Mouse (Mus musculus) embryonic facial prominence, embryonic 14.5 days (tissue): ENCODE measurements around the gene Gm49673. TPM values are rescaled to one million over a fixed set of nuclear protein-coding genes. Genes with fewer than 3 reads are reported as not detected.
"Not testable (repeated sequence)": the region's sequence is repeated elsewhere in the genome, so short reads cannot be mapped to it uniquely, and the experiment has no call there.

Experiments
- ATAC-seq: fragments of 200-750 bp; cut with Nextera tagmentation; 2 replicates; pipeline ENCODE4 v1.8.0; 2017; ENCODE audit warnings: low read depth, moderate number of reproducible peaks, moderate TSS enrichment
- DNase-seq: peaks from one replicate; pipeline ENCODE4 v3.0.0-alpha.2; 2015; ENCODE audit warnings: low spot score
- H3K27ac ChIP-seq: fragments of 300-500 bp; sonication (generic); replicated peaks from 2 replicates; pipeline ENCODE4 v1.5.1; 2014; ENCODE audit warnings: low read depth, mild to moderate bottlenecking, low read length, moderate library complexity
- H3K27me3 ChIP-seq: fragments of 300-500 bp; sonication (generic); replicated peaks from 2 replicates; pipeline ENCODE4 v1.6.1; 2014; ENCODE audit warnings: low read length; ENCODE audit not compliant: control insufficient read depth, insufficient read depth
- H3K36me3 ChIP-seq: fragments of 300-500 bp; sonication (generic); 2 replicates; pipeline ENCODE4 v1.6.1; 2014; ENCODE audit warnings: low read length, mixed read lengths; ENCODE audit not compliant: control insufficient read depth, insufficient read depth
- H3K4me1 ChIP-seq: fragments of 300-500 bp; sonication (generic); 2 replicates; pipeline ENCODE4 v1.6.1; 2014; ENCODE audit warnings: antibody characterized with exemption, low read length; ENCODE audit not compliant: control insufficient read depth, insufficient read depth
- H3K4me2 ChIP-seq: fragments of 300-500 bp; sonication (generic); 2 replicates; pipeline ENCODE4 v1.6.1; 2014; ENCODE audit warnings: low read depth, mild to moderate bottlenecking, low read length, moderate library complexity, mixed read lengths
- H3K4me3 ChIP-seq: fragments of 300-500 bp; sonication (generic); 2 replicates; pipeline ENCODE4 v1.5.1; 2014; ENCODE audit warnings: low read depth, mild to moderate bottlenecking, low read length
- H3K9ac ChIP-seq: fragments of 300-500 bp; sonication (generic); 2 replicates; pipeline ENCODE4 v1.6.1; 2014; ENCODE audit warnings: low read depth, mild to moderate bottlenecking, low read length, moderate library complexity, mixed read lengths
- H3K9me3 ChIP-seq: fragments of 300-500 bp; sonication (generic); 2 replicates; pipeline ENCODE4 v1.6.1; 2016; ENCODE audit warnings: low read length; ENCODE audit not compliant: control insufficient read depth
- WGBS: fragments of 180-500 bp; shearing (Covaris S2); extraction: QIAGEN DNeasy Blood & Tissue Kit; methylation state at CpG from one replicate; pipeline ENCODE4 v1.1.7; 2014; 5-methylcytosine and 5-hydroxymethylcytosine counted together
- polyA plus RNA-seq: library from polyadenylated mRNA; unstranded; fragments of >200 nt; fragmentation: Nextera tagmentation; extraction: Ambion mirVana; gene quantifications from 2 replicates; pipeline ENCODE4 v1.2.1, GENCODE M21; 2014

The Gm49673 gene
- polyA plus RNA-seq, 1 experiment from 2014 or later: not detected

GRCm38 (mm10) chr17:8167436-8167835, 19.8 kb upstream of the Gm49673 start:
- not testable (repeated sequence) for H3K4me3 ChIP-seq, H3K9me3 ChIP-seq, H3K27me3 ChIP-seq, H3K4me1 ChIP-seq, H3K9ac ChIP-seq, H3K27ac ChIP-seq, H3K4me2 ChIP-seq, ATAC-seq, DNase-seq
- H3K36me3 ChIP-seq: peaks cover 34% of the 10 kb centered on the region
- 91% methylated on average over 6 of the region's 8 CpGs for WGBS

GRCm38 (mm10) chr17:8166454-8166853, 18.9 kb upstream of the Gm49673 start:
- 86% methylated on average over 1 of the region's 3 CpGs for WGBS
- not testable (repeated sequence) for H3K9ac ChIP-seq, H3K4me1 ChIP-seq, ATAC-seq, H3K27ac ChIP-seq, DNase-seq, H3K27me3 ChIP-seq, H3K9me3 ChIP-seq
- Histone ChIP-seq H3K4me3 (peak overlapping the region; percentile 48), H3K4me2 (peak overlapping the region; percentile 45), H3K36me3 (peaks cover 25% of the 10 kb centered on the region)

- Histone ChIP-seq H3K4me2 (peak overlapping the region; percentile 45), H3K4me3 (peak overlapping the region; percentile 48), H3K9ac (peak overlapping the region; percentile 61; the same call in 1 of the 2 replicates), H3K36me3 (peaks cover 20% of the 10 kb centered on the region)
- H3K9me3 ChIP-seq, H3K27ac ChIP-seq, DNase-seq, H3K4me1 ChIP-seq, H3K27me3 ChIP-seq, ATAC-seq: not testable (repeated sequence)
- under 1% methylated on average over 11 of the region's 11 CpGs for WGBS
Measured at GRCm38 (mm10) chr17:8165977-8166376, 18.4 kb upstream of the Gm49673 start.

- ATAC-seq, DNase-seq, H3K9me3 ChIP-seq, H3K27me3 ChIP-seq, H3K27ac ChIP-seq, H3K4me1 ChIP-seq: not testable (repeated sequence)
- Histone ChIP-seq H3K4me3 (peak overlapping the region; percentile 48), H3K9ac (peak overlapping the region; percentile 61), H3K36me3 (peaks cover 16% of the 10 kb centered on the region), H3K4me2 (peak overlapping the region; percentile 45; the same call in 1 of the 2 replicates)
- WGBS: under 1% methylated on average over 34 of the region's 42 CpGs
Measured at GRCm38 (mm10) chr17:8165608-8165945, 18.0 kb upstream of the Gm49673 start.

- not testable (repeated sequence) for DNase-seq, H3K9me3 ChIP-seq, H3K27me3 ChIP-seq, H3K4me1 ChIP-seq, H3K27ac ChIP-seq, H3K36me3 ChIP-seq
- WGBS: 2% methylated on average over 12 of the region's 55 CpGs
- Histone ChIP-seq H3K4me2 (peak within 1 kb of the TSS; percentile 45), H3K9ac (peak within 1 kb of the TSS; percentile 61), H3K4me3 (peak within 1 kb of the TSS; percentile 48)
- ATAC-seq: peak; percentile 97
Measured at GRCm38 (mm10) chr17:8164701-8165607, 17.4 kb upstream of the Gm49673 start, which contains the start of gene Fgfr1op. Gene Fgfr1op (plus strand): TSS chr17:8165501.

- H3K4me2 ChIP-seq, H3K27me3 ChIP-seq, DNase-seq, ATAC-seq, H3K9ac ChIP-seq, H3K27ac ChIP-seq, H3K9me3 ChIP-seq, H3K36me3 ChIP-seq, H3K4me1 ChIP-seq, H3K4me3 ChIP-seq: not testable (repeated sequence)
- WGBS: 53% methylated on average over 2 of the region's 3 CpGs
Measured at GRCm38 (mm10) chr17:8160969-8161368, 13.4 kb upstream of the Gm49673 start.

GRCm38 (mm10) chr17:8158627-8159026, 11.0 kb upstream of the Gm49673 start:
- not testable (repeated sequence) for H3K27ac ChIP-seq, H3K9me3 ChIP-seq, H3K9ac ChIP-seq, H3K4me3 ChIP-seq, ATAC-seq, DNase-seq, H3K4me2 ChIP-seq, H3K36me3 ChIP-seq, H3K4me1 ChIP-seq, H3K27me3 ChIP-seq
- no CpG with 5 or more reads among the region's 1 CpGs for WGBS

GRCm38 (mm10) chr17:8155982-8156381, 8.4 kb upstream of the Gm49673 start:
- not testable (repeated sequence) for H3K9ac ChIP-seq, H3K36me3 ChIP-seq, H3K27ac ChIP-seq, H3K4me2 ChIP-seq, DNase-seq, ATAC-seq, H3K9me3 ChIP-seq, H3K27me3 ChIP-seq, H3K4me3 ChIP-seq, H3K4me1 ChIP-seq
- WGBS: no CpG with 5 or more reads among the region's 8 CpGs

GRCm38 (mm10) chr17:8155010-8155409, 7.4 kb upstream of the Gm49673 start:
- H3K36me3 ChIP-seq, H3K27me3 ChIP-seq, ATAC-seq, H3K4me2 ChIP-seq, H3K27ac ChIP-seq, H3K9me3 ChIP-seq, H3K4me1 ChIP-seq, H3K9ac ChIP-seq, DNase-seq, H3K4me3 ChIP-seq: not testable (repeated sequence)
- 81% methylated on average over 5 of the region's 7 CpGs for WGBS
